Mouse (Mus musculus) right cerebral cortex, adult 2 months (tissue): ENCODE results near the gene C1qb.

ENCODE experiments used
- DNase-seq, 2 experiments: peaks; one replicate each; pipeline ENCODE4 v3.0.0; 2021 to 2022; ENCODE audit warnings: low spot score in 2 of 2

The C1qb gene

GRCm38 (mm10) chr4:136893691-136894543 is 7.9 kb upstream of the C1qb start:
- DNase-seq = peak; percentile 69 to 73

DNA sequence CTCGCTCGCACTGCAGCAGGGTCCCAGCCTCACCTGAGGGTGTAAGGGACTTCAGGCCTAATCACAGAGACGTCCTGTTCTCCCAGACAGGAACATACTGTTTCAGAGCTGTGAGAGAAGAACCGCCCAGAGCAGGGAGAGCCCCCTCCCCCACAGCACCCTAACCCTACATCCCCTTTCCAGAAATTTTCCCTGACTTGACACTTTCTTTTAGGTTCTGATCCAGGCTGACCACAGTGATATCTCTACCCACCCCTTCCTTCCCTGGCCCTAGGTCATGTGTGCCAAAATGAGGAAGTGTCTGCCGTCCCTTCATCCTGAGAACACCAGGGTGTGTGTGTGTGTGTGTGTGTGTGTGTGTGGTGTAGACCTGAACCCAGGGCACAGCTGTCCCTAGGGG is 6.8 kb upstream of the C1qb start, which contains the start of gene C1qc:
Gene C1qc, minus strand, starts transcription at position 255 of the 400 bp plus-strand sequence.
- DNase-seq = no peak

DNA sequence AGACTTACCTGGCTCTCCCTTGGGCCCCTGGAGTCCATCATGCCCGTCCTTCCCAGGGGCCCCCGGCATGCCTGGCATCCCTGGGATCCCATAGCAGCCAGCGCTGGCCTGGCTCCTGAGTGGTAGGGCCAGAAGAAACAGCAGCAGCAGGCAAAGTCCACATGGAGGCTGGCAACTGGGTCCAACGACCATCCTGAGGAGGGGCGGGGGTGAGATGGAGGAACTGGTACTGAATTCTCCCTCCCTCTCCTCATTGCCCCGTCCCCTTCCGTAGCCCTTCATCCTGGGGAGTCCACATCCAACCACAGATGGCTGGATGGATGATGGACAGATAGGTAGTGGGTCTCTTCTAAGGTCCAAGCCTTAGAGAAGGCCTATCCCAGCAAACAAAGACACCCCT is 6.4 kb upstream of the C1qb start:
- no peak for DNase-seq

GRCm38 (mm10) chr4:136891115-136891514 is 5.1 kb upstream of the C1qb start:
- DNase-seq = no peak

DNA sequence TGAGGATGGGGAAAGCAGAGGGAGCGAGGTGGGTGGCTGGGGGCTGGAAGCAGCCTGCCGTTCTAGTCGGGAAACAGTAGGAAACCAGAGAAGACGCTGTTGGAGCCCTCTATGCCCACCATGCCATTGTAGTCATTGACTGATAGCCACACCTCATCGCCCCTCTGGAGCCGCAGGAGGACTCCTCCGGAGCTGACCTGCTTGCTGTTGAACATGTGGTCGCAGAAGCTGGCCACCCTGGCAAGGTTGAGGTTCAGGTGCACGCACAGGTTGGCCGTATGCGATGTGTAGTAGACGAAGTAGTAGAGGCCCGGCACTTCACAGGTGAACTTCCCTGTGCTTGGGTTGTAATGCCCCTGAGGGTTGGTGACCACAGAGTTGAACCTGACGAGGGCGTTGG is 4.0 kb upstream of the C1qb start:
- DNase-seq = no peak

- no peak for DNase-seq
Observed at GRCm38 (mm10) chr4:136887714-136888113, 1.7 kb upstream of the C1qb start.

DNA sequence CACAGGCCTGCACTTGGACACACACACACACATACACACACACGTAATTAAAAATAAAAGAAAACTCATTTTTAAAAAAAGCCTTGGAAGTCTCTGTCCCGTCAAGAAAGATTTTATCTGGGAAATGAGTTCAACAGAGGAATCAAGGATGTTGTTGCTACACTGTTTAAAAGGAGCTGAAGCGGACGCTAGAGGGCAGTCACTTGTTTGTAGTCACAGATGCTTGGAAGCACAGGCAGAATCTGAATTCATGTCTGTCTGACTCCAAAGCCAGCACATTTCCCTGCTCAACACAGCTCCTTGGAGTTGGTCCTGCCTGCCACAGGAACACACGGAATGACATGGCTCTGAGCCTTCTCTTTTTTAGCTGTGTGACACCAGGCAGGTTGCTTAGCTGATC is 7.4 kb downstream of the C1qb start:
- DNase-seq = peak; percentile 39 to 47

- no peak for DNase-seq
Observed at GRCm38 (mm10) chr4:136878171-136878570, 7.8 kb downstream of the C1qb start.

DNA sequence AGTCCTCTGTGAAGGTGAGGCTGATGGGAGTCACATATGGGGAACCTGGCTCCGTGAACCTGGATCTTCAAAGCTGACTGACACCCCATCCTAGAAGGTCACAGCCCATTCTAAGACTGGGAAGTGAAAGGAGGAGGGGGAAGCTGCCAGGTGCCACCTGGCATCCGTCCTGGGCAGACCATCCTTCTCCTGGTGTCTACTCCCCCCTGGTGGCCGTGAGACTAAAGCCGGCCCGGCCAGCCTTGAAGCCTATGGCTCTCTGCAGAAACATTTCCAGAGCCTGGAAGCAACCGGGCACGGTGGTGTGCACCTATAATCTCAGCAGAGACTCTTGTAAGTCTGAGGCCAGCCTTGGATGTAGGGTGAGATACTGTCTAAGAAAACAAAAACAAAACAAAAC is 9.0 kb downstream of the C1qb start:
- peak; percentile 48 to 59 for DNase-seq

GRCm38 (mm10) chr4:136875012-136875411 is 11.0 kb downstream of the C1qb start:
- peak in 1 of 2 experiments; percentile 21 for DNase-seq

GRCm38 (mm10) chr4:136868371-136868770 is 17.6 kb downstream of the C1qb start:
- DNase-seq = no peak

DNA sequence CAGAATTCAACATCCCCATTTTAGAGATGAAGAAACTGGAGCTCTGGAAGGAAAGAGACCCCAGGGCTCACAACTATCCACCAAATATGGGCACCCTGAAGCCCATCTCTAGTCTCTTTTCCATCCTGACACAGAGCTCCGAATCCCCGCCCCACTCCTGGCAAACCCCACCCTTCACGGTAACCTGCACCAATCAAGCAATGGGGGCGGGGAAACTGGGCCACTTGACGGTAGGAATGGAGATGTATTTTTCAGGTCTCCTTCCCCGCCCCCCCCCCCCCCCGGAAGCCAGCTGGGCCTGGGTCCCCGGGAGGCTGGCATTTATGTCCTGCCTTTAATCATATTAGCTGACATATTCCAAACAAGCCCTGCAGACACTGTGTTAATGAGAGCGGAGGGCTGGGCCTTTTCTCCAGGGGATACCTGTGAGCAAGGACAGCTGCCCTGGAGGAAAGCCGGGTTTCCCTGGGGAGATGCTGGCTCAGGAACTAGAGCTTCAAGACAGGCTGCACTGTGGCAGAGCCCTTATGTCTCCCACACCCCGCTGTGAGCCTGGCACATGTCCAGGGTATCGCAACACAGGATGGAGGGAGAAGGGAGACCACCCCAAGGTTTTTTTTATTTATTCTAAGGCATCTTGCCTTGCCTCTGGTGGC is 18.2 kb downstream of the C1qb start:
- DNase-seq = no peak

GRCm38 (mm10) chr4:136865531-136865930 is 20.5 kb downstream of the C1qb start:
- DNase-seq = no peak

GRCm38 (mm10) chr4:136864751-136865470 is 21.1 kb downstream of the C1qb start:
- DNase-seq = no peak

GRCm38 (mm10) chr4:136863517-136863916 is 22.5 kb downstream of the C1qb start:
- no peak for DNase-seq

- DNase-seq = no peak
Observed at GRCm38 (mm10) chr4:136862411-136862810, 23.6 kb downstream of the C1qb start.

GRCm38 (mm10) chr4:136861806-136862205 is 24.2 kb downstream of the C1qb start:
- DNase-seq = no peak

DNA sequence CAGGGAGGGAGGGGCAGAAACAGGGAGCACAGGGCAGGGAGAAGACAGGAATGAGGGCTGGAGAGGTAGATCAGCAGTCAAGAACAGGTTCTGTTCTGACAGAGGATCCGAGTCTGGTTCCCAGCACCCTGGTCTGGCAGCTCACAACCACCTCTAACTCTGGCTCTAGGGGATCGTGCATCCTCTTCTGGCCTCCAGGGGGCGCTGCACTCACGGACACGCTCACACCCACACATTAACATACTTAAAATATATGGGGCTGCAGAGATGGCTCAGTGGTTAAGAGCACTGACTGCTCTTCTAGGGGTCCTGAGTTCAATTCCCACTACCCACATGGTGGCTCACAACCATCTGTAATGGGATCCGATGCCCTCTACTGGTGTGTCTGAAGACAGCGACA is 26.0 kb downstream of the C1qb start:
- no peak for DNase-seq

GRCm38 (mm10) chr4:136855081-136855480 is 30.9 kb downstream of the C1qb start:
- peak in 1 of 2 experiments; percentile 40 for DNase-seq

- DNase-seq = no peak
Observed at GRCm38 (mm10) chr4:136852989-136853388, 33.0 kb downstream of the C1qb start.

GRCm38 (mm10) chr4:136852119-136852518 is 33.9 kb downstream of the C1qb start:
- DNase-seq = no peak

GRCm38 (mm10) chr4:136848565-136848964 is 37.4 kb downstream of the C1qb start:
- DNase-seq = peak in 1 of 2 experiments; percentile 16
